Mouse (Mus musculus): ENCODE results near the gene Dip2a. TPM values are rescaled to one million over a fixed set of nuclear protein-coding genes. Genes with fewer than 3 reads are reported as not detected.

The Dip2a gene
- polyA plus RNA-seq, 1 experiment from 2014 or later, result 5.0 TPM

DNA sequence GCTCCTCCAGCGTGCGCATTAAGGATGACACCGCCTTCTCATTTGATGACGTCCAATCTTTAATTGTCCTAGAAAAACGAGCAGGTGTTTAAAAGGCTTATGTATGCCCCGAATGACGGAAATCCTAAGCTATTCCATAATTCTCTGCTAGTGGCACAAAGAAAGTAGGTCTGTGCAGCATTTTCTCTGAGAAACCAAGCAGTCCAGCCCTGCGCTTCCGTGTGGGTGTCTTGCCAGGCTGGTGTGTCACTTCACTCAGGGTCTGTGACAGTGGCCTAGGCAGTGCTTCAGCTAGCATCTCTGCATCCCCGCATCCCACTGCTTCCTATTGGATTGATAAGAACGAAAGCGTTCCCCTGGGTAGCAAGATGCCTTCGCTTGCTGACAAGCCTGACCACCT is 23.7 kb upstream of the Dip2a start:
- Histone ChIP-seq H3K27me3 (replicated peaks; ENCODE audit: control insufficient read depth, insufficient read depth, low read length) (no peaks in the 10 kb centered on the region), H3K36me3 (ENCODE audit: control insufficient read depth, insufficient read depth) (peaks cover 71% of the 10 kb centered on the region)
- WGBS, result 91% methylated on average over 13 of the region's 13 CpGs

DNA sequence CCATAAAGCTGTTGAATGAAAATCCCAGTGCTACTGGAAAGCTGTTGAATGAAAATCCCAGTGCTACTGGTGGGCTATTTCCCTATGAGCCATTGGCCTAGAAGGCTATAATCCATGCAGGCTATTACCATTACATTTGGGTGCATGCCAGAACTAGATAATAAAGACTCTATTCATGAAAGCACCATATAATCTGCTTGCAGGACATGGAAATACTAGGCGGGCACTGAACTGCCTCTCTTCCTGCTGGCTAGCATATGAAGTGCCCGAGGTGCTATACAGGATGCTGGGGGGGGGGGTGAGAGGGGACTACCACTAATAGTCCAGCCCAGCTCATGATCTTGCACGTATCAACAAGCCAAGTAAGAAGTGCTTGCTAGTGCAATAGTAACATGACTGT is 18.1 kb upstream of the Dip2a start:
- H3K27me3 ChIP-seq (replicated peaks; ENCODE audit: control insufficient read depth, insufficient read depth, low read length), result no peaks in the 10 kb centered on the region
- H3K27ac ChIP-seq (ENCODE audit: low read depth, low read length), result no peak overlapping the region
- 53% methylated on average over 3 of the region's 3 CpGs for WGBS
- TF ChIP-seq CTCF (IDR thresholded peaks at IDR 0.05; ENCODE audit: low read depth), result no peak
- H3K36me3 ChIP-seq (ENCODE audit: control insufficient read depth, insufficient read depth), result peaks cover 40% of the 10 kb centered on the region
- H3K9ac ChIP-seq (ENCODE audit: low read depth, low read length), result no peak overlapping the region
- H3K4me2 ChIP-seq (replicated peaks; ENCODE audit: low read depth), result no peak overlapping the region
- H3K9me3 ChIP-seq (ENCODE audit: control insufficient read depth), result no peaks in the 10 kb centered on the region
- H3K4me3 ChIP-seq (ENCODE audit: low read depth, low read length), result no peak overlapping the region
- no peak; the same call in 1 of the 2 replicates for ATAC-seq
- H3K4me1 ChIP-seq (replicated peaks; ENCODE audit: control insufficient read depth, insufficient read depth, low read length), result no peaks in the 10 kb centered on the region

More for the DNA sequence above, 23.7 kb upstream of the Dip2a start:
- Histone ChIP-seq H3K9ac (ENCODE audit: low read depth, low read length) (no peak overlapping the region), H3K4me3 (ENCODE audit: low read depth, low read length) (no peak overlapping the region), H3K4me1 (replicated peaks; ENCODE audit: control insufficient read depth, insufficient read depth, low read length) (no peaks in the 10 kb centered on the region), H3K27ac (ENCODE audit: low read depth, low read length) (no peak overlapping the region), H3K4me2 (replicated peaks; ENCODE audit: low read depth) (no peak overlapping the region), H3K9me3 (ENCODE audit: control insufficient read depth) (no peaks in the 10 kb centered on the region)
- ATAC-seq, result no peak
- no peak for TF ChIP-seq CTCF (IDR thresholded peaks at IDR 0.05; ENCODE audit: low read depth)

DNA sequence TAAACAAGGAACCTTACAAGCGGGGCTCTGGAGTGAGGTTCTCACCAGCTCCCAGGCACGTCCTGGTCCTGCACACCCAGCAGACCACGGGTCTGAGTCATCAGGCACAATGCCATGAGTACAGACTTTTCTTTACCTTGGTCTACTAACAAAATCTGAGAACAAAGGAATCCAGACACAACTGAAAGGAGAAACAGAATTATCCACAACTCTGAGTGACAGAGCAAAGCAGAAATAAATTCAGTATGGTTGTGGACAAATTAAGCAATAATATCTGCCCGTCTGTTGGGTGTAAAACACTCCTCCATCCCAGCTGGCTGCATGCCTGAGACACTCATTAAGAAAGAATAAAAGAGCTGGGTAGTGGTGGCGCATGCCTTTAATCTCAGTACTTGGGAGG is 13.4 kb upstream of the Dip2a start:
- no peak for ATAC-seq
- no peak overlapping the region for H3K9ac ChIP-seq (ENCODE audit: low read depth, low read length)
- no peaks in the 10 kb centered on the region for H3K9me3 ChIP-seq (ENCODE audit: control insufficient read depth)
- TF ChIP-seq CTCF (IDR thresholded peaks at IDR 0.05; ENCODE audit: low read depth), result no peak
- H3K36me3 ChIP-seq (ENCODE audit: control insufficient read depth, insufficient read depth), result peaks cover 46% of the 10 kb centered on the region
- H3K27ac ChIP-seq (ENCODE audit: low read depth, low read length), result no peak overlapping the region
- no peaks in the 10 kb centered on the region for H3K27me3 ChIP-seq (replicated peaks; ENCODE audit: control insufficient read depth, insufficient read depth, low read length)
- WGBS, result 77% methylated on average over 5 of the region's 5 CpGs
- H3K4me3 ChIP-seq (ENCODE audit: low read depth, low read length), result no peak overlapping the region
- no peaks in the 10 kb centered on the region for H3K4me1 ChIP-seq (replicated peaks; ENCODE audit: control insufficient read depth, insufficient read depth, low read length)
- H3K4me2 ChIP-seq (replicated peaks; ENCODE audit: low read depth), result no peak overlapping the region

DNA sequence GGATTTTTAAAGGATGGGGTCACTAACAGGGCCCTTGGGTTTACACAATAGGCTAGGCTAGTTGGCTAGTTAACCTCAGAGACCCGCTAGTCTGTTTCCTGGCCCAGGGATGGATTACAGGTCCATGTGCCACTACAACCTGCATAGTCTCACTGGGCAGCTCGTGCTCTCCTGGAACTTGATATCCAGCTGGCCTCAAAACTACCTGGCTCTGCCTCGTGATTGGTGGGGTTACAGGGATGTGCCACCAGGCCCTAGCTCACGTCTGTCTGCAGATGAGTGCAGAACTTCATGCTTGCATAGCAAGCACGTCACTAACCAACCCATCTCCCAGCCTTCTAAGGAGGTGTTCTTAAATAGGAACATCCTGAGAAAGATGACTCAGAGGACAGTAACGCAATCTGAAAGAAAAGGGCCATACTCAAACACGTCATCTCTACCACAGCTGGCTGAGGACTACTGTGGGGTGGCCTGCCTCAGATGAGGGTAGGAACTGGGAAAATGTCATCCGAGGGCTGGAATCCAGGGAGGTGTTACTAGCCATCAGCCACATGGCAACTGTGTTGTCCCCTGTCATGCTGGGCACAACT is 12.3 kb upstream of the Dip2a start:
- Histone ChIP-seq H3K9ac (ENCODE audit: low read depth, low read length) (no peak overlapping the region), H3K27me3 (replicated peaks; ENCODE audit: control insufficient read depth, insufficient read depth, low read length) (no peaks in the 10 kb centered on the region), H3K4me2 (replicated peaks; ENCODE audit: low read depth) (no peak overlapping the region), H3K4me1 (replicated peaks; ENCODE audit: control insufficient read depth, insufficient read depth, low read length) (no peaks in the 10 kb centered on the region), H3K27ac (ENCODE audit: low read depth, low read length) (no peak overlapping the region), H3K9me3 (ENCODE audit: control insufficient read depth) (no peaks in the 10 kb centered on the region), H3K4me3 (ENCODE audit: low read depth, low read length) (no peak overlapping the region), H3K36me3 (ENCODE audit: control insufficient read depth, insufficient read depth) (peaks cover 53% of the 10 kb centered on the region)
- no peak for ATAC-seq
- 88% methylated on average over 8 of the region's 8 CpGs for WGBS
- TF ChIP-seq CTCF (IDR thresholded peaks at IDR 0.05; ENCODE audit: low read depth), result no peak

- Histone ChIP-seq H3K4me2 (replicated peaks; ENCODE audit: low read depth) (no peak overlapping the region), H3K9ac (ENCODE audit: low read depth, low read length) (no peak overlapping the region), H3K27ac (ENCODE audit: low read depth, low read length) (no peak overlapping the region), H3K4me3 (ENCODE audit: low read depth, low read length) (no peak overlapping the region), H3K9me3 (ENCODE audit: control insufficient read depth) (no peaks in the 10 kb centered on the region), H3K4me1 (replicated peaks; ENCODE audit: control insufficient read depth, insufficient read depth, low read length) (no peaks in the 10 kb centered on the region), H3K36me3 (ENCODE audit: control insufficient read depth, insufficient read depth) (peaks cover 72% of the 10 kb centered on the region), H3K27me3 (replicated peaks; ENCODE audit: control insufficient read depth, insufficient read depth, low read length) (no peaks in the 10 kb centered on the region)
- WGBS, result 92% methylated on average over 12 of the region's 12 CpGs
- no peak for TF ChIP-seq CTCF (IDR thresholded peaks at IDR 0.05; ENCODE audit: low read depth)
- no peak for ATAC-seq
These were observed 9.9 kb upstream of the Dip2a start for GRCm38 (mm10) chr10:76354974-76355373.

DNA sequence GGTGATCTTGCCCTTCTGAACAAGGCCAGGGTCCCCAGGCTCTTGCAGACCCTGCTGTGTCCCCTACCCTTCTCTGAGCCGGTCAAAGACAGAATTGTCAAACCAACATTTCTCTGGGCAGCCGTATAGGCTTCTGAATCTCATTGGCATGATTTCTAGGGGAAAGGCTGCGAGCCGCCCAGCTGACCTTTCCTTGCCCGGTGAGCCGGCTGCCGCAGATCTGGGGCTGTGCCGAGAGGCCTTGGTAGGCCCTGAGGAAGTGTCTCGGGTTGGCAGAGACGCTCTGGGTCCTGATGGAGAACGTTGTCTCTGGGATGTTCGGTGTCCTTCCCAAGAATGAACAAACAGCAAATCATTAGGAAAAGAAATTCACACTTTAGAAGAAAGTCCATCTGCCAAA is 8.9 kb upstream of the Dip2a start:
- WGBS, result 96% methylated on average over 12 of the region's 12 CpGs
- no peak overlapping the region for H3K4me2 ChIP-seq (replicated peaks; ENCODE audit: low read depth)
- no peaks in the 10 kb centered on the region for H3K27me3 ChIP-seq (replicated peaks; ENCODE audit: control insufficient read depth, insufficient read depth, low read length)
- H3K27ac ChIP-seq (ENCODE audit: low read depth, low read length), result no peak overlapping the region
- no peak for ATAC-seq
- H3K4me1 ChIP-seq (replicated peaks; ENCODE audit: control insufficient read depth, insufficient read depth, low read length), result no peaks in the 10 kb centered on the region
- TF ChIP-seq CTCF (IDR thresholded peaks at IDR 0.05; ENCODE audit: low read depth), result no peak
- no peak overlapping the region for H3K9ac ChIP-seq (ENCODE audit: low read depth, low read length)
- H3K36me3 ChIP-seq (ENCODE audit: control insufficient read depth, insufficient read depth), result peaks cover 77% of the 10 kb centered on the region
- no peaks in the 10 kb centered on the region for H3K9me3 ChIP-seq (ENCODE audit: control insufficient read depth)
- H3K4me3 ChIP-seq (ENCODE audit: low read depth, low read length), result no peak overlapping the region

- Histone ChIP-seq H3K9me3 (ENCODE audit: control insufficient read depth) (no peaks in the 10 kb centered on the region), H3K27ac (ENCODE audit: low read depth, low read length) (no peak overlapping the region), H3K4me3 (ENCODE audit: low read depth, low read length) (no peak overlapping the region), H3K4me1 (replicated peaks; ENCODE audit: control insufficient read depth, insufficient read depth, low read length) (no peaks in the 10 kb centered on the region), H3K9ac (ENCODE audit: low read depth, low read length) (no peak overlapping the region), H3K27me3 (replicated peaks; ENCODE audit: control insufficient read depth, insufficient read depth, low read length) (no peaks in the 10 kb centered on the region), H3K4me2 (replicated peaks; ENCODE audit: low read depth) (no peak overlapping the region), H3K36me3 (ENCODE audit: control insufficient read depth, insufficient read depth) (peaks cover 71% of the 10 kb centered on the region)
- 73% methylated on average over 7 of the region's 7 CpGs for WGBS
- ATAC-seq, result no peak
- no peak for TF ChIP-seq CTCF (IDR thresholded peaks at IDR 0.05; ENCODE audit: low read depth)
These were observed 6.9 kb upstream of the Dip2a start for GRCm38 (mm10) chr10:76351953-76352352.
